ENCODE assay signal across 12 mouse cellular contexts in the genomic region with DNA sequence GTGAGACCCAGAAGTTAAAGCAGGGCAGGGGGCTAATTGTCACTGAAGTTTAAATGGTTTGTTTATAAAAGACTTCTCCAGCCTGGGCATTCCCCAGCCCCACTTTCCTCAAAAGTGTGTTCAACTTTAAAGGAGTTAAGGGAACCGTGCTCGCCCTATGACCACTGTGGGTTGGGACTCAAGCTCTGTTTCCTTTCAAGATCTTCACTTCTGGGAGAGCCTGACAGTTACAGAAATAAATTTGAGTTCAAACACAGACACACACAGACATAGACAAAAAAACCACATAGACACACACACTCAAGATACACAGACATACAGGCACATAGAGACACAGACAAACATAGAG.
DNase-seq lines count a peak whose midpoint lies in the region; ATAC-seq and TF ChIP-seq lines count a peak whose summit lies in the region.
"Had no signal": no experiment of that assay in that cellular context is flagged by ENCODE, and none has a peak within 500 bp of the region (broad histone marks: within the 10 kb centered on the region; RNA-seq: fewer than 3 reads in every experiment).

No protein-coding gene starts in this region.

- DNase-seq in heart, postnatal 36 days, result no peak
- peak; percentile 38 for DNase-seq in liver, embryonic 11.5 days (ENCODE audit: low spot score)
- no peak for DNase-seq in liver
- DNase-seq in intestine, embryonic 14.5 days (ENCODE audit: low spot score), result no peak
- no peak for DNase-seq in liver, postnatal 0 days
- no peak for DNase-seq in spleen, adult 12 weeks (ENCODE audit: low spot score)
- no peak for DNase-seq in layer of hippocampus, postnatal 25 days (ENCODE audit: extremely low spot score in 1 of 2, low spot score in 1 of 2)
- DNase-seq: adrenal gland, postnatal 36 days; cerebellum, postnatal 36 days had no signal

- TF ChIP-seq EP300 in liver, postnatal 0 days (IDR thresholded peaks at IDR 0.05; ENCODE audit: low read depth), result no peak

- H3K4me2 ChIP-seq in heart, embryonic 11.5 days, result no peak overlapping the region
- no peak overlapping the region for H3K4me2 ChIP-seq in liver, embryonic 11.5 days
- H3K4me2 ChIP-seq in intestine, embryonic 14.5 days (ENCODE audit: low read length), result no peak overlapping the region
- no peak overlapping the region for H3K4me2 ChIP-seq in liver, postnatal 0 days (ENCODE audit: low read depth, low read length)
- H3K4me2 ChIP-seq: midbrain, embryonic 15.5 days; neural tube, embryonic 13.5 days had no signal

- H3K4me3 ChIP-seq in heart, embryonic 11.5 days (ENCODE audit: low read depth, low read length), result no peak overlapping the region
- no peak overlapping the region for H3K4me3 ChIP-seq in liver, embryonic 11.5 days (ENCODE audit: low read depth, low read length)
- no peak overlapping the region for H3K4me3 ChIP-seq in intestine, embryonic 14.5 days (ENCODE audit: low read depth, low read length)
- H3K4me3 ChIP-seq in liver, postnatal 0 days (ENCODE audit: low read depth, low read length), result no peak overlapping the region
- H3K4me3 ChIP-seq: midbrain, embryonic 15.5 days; neural tube, embryonic 13.5 days had no signal

- H3K9me3 ChIP-seq in heart, embryonic 11.5 days (replicated peaks; ENCODE audit: control insufficient read depth, low read length), result no peaks in the 10 kb centered on the region
- H3K9me3 ChIP-seq in liver, embryonic 11.5 days (ENCODE audit: control insufficient read depth, low read length), result no peaks in the 10 kb centered on the region
- H3K9me3 ChIP-seq in intestine, embryonic 14.5 days (ENCODE audit: control insufficient read depth, low read length), result no peaks in the 10 kb centered on the region
- no peaks in the 10 kb centered on the region for H3K9me3 ChIP-seq in liver, postnatal 0 days (ENCODE audit: low read length)
- H3K9me3 ChIP-seq: midbrain, embryonic 15.5 days; neural tube, embryonic 13.5 days had no signal

- TF ChIP-seq CTCF in liver, postnatal 0 days (IDR thresholded peaks at IDR 0.05; ENCODE audit: low read depth), result no peak

- H3K9ac ChIP-seq in heart, embryonic 11.5 days (ENCODE audit: low read depth, low read length), result no peak overlapping the region
- H3K9ac ChIP-seq in liver, embryonic 11.5 days (ENCODE audit: low read depth, low read length), result no peak overlapping the region
- no peak overlapping the region for H3K9ac ChIP-seq in intestine, embryonic 14.5 days (ENCODE audit: low read length)
- no peak overlapping the region for H3K9ac ChIP-seq in liver, postnatal 0 days (replicated peaks)
- H3K9ac ChIP-seq: midbrain, embryonic 15.5 days; neural tube, embryonic 13.5 days had no signal

- no peaks in the 10 kb centered on the region for H3K27me3 ChIP-seq in heart, embryonic 11.5 days (ENCODE audit: control insufficient read depth, insufficient read depth, low read length)
- no peaks in the 10 kb centered on the region for H3K27me3 ChIP-seq in liver, embryonic 11.5 days (replicated peaks; ENCODE audit: control insufficient read depth, insufficient read depth, low read length)
- H3K27me3 ChIP-seq in intestine, embryonic 14.5 days (replicated peaks; ENCODE audit: control insufficient read depth, insufficient read depth, low read length), result no peaks in the 10 kb centered on the region
- H3K27me3 ChIP-seq in liver, postnatal 0 days (ENCODE audit: insufficient read depth, low read length), result no peaks in the 10 kb centered on the region
- H3K27me3 ChIP-seq: midbrain, embryonic 15.5 days; neural tube, embryonic 13.5 days had no signal

- ATAC-seq in heart, embryonic 11.5 days (replicated peaks; ENCODE audit: insufficient number of reproducible peaks, low FRiP score, low TSS enrichment), result no peak
- ATAC-seq in liver, embryonic 11.5 days (replicated peaks; ENCODE audit: low FRiP score), result no peak
- 0 out of 2 replicates have a peak, but pooled peaks have one; percentile 33 for ATAC-seq in intestine, embryonic 14.5 days (replicated peaks; ENCODE audit: low FRiP score, low TSS enrichment, low read depth)
- ATAC-seq in liver, postnatal 0 days, result no peak
- ATAC-seq: midbrain, embryonic 15.5 days had no signal

- no peaks in the 10 kb centered on the region for H3K36me3 ChIP-seq in heart, embryonic 11.5 days (ENCODE audit: control insufficient read depth, insufficient read depth, low read length)
- H3K36me3 ChIP-seq in liver, embryonic 11.5 days (ENCODE audit: control insufficient read depth, insufficient read depth, low read length), result no peaks in the 10 kb centered on the region
- H3K36me3 ChIP-seq in intestine, embryonic 14.5 days (ENCODE audit: control insufficient read depth, insufficient read depth, low read length), result no peaks in the 10 kb centered on the region
- no peaks in the 10 kb centered on the region for H3K36me3 ChIP-seq in liver, postnatal 0 days (replicated peaks; ENCODE audit: insufficient read depth, low read length)
- H3K36me3 ChIP-seq: midbrain, embryonic 15.5 days; neural tube, embryonic 13.5 days had no signal

- 48% methylated on average over 2 of the region's 2 CpGs for WGBS in heart, embryonic 11.5 days (ENCODE audit: insufficient replicate concordance)
- WGBS in liver, embryonic 11.5 days, result 49% methylated on average over 2 of the region's 2 CpGs
- 33% methylated on average over 2 of the region's 2 CpGs for WGBS in intestine, embryonic 14.5 days
- 76% methylated on average over 2 of the region's 2 CpGs for WGBS in liver, postnatal 0 days (ENCODE audit: insufficient replicate concordance)

- peak overlapping the region; percentile 46; the same call in 1 of the 2 replicates for H3K27ac ChIP-seq in heart, embryonic 11.5 days (ENCODE audit: low read depth, low read length)
- no peak overlapping the region for H3K27ac ChIP-seq in liver, embryonic 11.5 days (ENCODE audit: low read depth, low read length)
- peak overlapping the region; percentile 86 for H3K27ac ChIP-seq in intestine, embryonic 14.5 days (ENCODE audit: low read depth)
- H3K27ac ChIP-seq in liver, postnatal 0 days (ENCODE audit: low read depth), result 0 out of 2 replicates have a peak overlapping the region, but pooled peaks have one; percentile 16
- H3K27ac ChIP-seq: midbrain, embryonic 15.5 days; neural tube, embryonic 13.5 days had no signal

- peaks cover 20% of the 10 kb centered on the region for H3K4me1 ChIP-seq in heart, embryonic 11.5 days (ENCODE audit: control insufficient read depth, insufficient read depth, low read length)
- peaks cover 3% of the 10 kb centered on the region; the same call in 1 of the 2 replicates for H3K4me1 ChIP-seq in liver, embryonic 11.5 days (replicated peaks; ENCODE audit: control insufficient read depth, insufficient read depth, low read length)
- H3K4me1 ChIP-seq in intestine, embryonic 14.5 days (replicated peaks; ENCODE audit: control insufficient read depth, insufficient read depth, low read length), result peaks cover 7% of the 10 kb centered on the region; the same call in 1 of the 2 replicates
- no peaks in the 10 kb centered on the region for H3K4me1 ChIP-seq in liver, postnatal 0 days (ENCODE audit: insufficient read depth)

- intact Hi-C loops in heart, postnatal 36 days (cut with DNase I), result loop anchor here (10.0 kb wide), 1 partner anchor 542 kb away; no protein-coding TSS in a partner anchor
